Mouse (Mus musculus) CD4-positive, CD25-positive, alpha-beta regulatory T cell, adult 4 months (primary cell): Measurements from ENCODE around the gene Smyd2. TPM values are rescaled to one million over a fixed set of nuclear protein-coding genes. Genes with fewer than 3 reads are reported as not detected.

Experiments
- polyA plus RNA-seq, 2 experiments: library from polyadenylated mRNA; unstranded; fragments of 100-300 nt; shearing (Covaris generic); gene quantifications; one replicate each; pipeline ENCODE4 v1.2.1; 2017

Gene Smyd2
- polyA plus RNA-seq, 2 experiments from 2014 or later = 6.7 to 8.9 TPM

Other genes with a start within 250 kb of the Smyd2 start
- gene Cenpf, start 234.3 kb downstream of the Smyd2 start, polyA plus RNA-seq = 1 to 10 TPM; 1.7 to 4.8 TPM
- under 1 TPM; 0.11 to 0.38 TPM for gene Ptpn14, start 194.1 kb downstream of the Smyd2 start, polyA plus RNA-seq
- under 1 TPM; 0.11 to 0.20 TPM for gene Prox1, start 248.4 kb upstream of the Smyd2 start, polyA plus RNA-seq